Mouse (Mus musculus): Measurements from ENCODE around the gene Pdgfa.
A peak's percentile ranks its signal among the peaks of the same experiment; 100 is the strongest.

GRCm38 (mm10) chr5:138989567-138989966 is 7.6 kb downstream of the Pdgfa start:
- TF ChIP-seq CTCF (IDR thresholded peaks at IDR 0.05; ENCODE audit: control insufficient read depth, insufficient read depth, insufficient read length) (no peak), MAX (IDR thresholded peaks at IDR 0.05) (no peak), MYOD1 (IDR thresholded peaks at IDR 0.05; ENCODE audit: control insufficient read depth, insufficient read length, low read depth) (no peak), FOSL1 (IDR thresholded peaks at IDR 0.05; ENCODE audit: insufficient read depth, low read length, poor library complexity, severe bottlenecking) (peak; percentile 29), MYOG (IDR thresholded peaks at IDR 0.05; ENCODE audit: control insufficient read depth, extremely low read depth, insufficient read length) (no peak), USF1 (IDR thresholded peaks at IDR 0.05; ENCODE audit: low read depth) (no peak), CEBPB (IDR thresholded peaks at IDR 0.05; ENCODE audit: low read depth) (no peak)

Measured in C2C12 (cell line).